Mouse (Mus musculus) midbrain, embryonic 14.5 days (tissue): ENCODE measurements at regions not wholly inside any gene's neighbourhood (a gene's known extent, or its start where the extent isn't known, plus 50 kb on each side); places are given as distances from the start of the nearest gene placed in this dataset.

Experiments
- ATAC-seq: fragments of 200-750 bp; cut with Nextera tagmentation; 2 replicates; pipeline ENCODE4 v1.8.0; 2017; ENCODE audit warnings: moderate number of reproducible peaks, moderate library complexity; ENCODE audit not compliant: low FRiP score, low TSS enrichment
- DNase-seq: peaks from one replicate; pipeline ENCODE4 v3.0.0-alpha.2; 2015
- H3K27ac ChIP-seq: fragments of 300-500 bp; sonication (generic); replicated peaks from 2 replicates; pipeline ENCODE4 v1.5.1; 2014; ENCODE audit warnings: mild to moderate bottlenecking, low read depth, low read length, moderate library complexity
- H3K27me3 ChIP-seq: fragments of 300-500 bp; sonication (generic); 2 replicates; pipeline ENCODE4 v1.6.1; 2014; ENCODE audit warnings: low read length, control low read depth, mixed read lengths; ENCODE audit not compliant: control insufficient read depth, insufficient read depth
- H3K36me3 ChIP-seq: fragments of 300-500 bp; sonication (generic); 2 replicates; pipeline ENCODE4 v1.6.1; 2014; ENCODE audit warnings: low read length, control low read depth; ENCODE audit not compliant: control insufficient read depth, insufficient read depth
- H3K4me1 ChIP-seq: fragments of 300-500 bp; sonication (generic); 2 replicates; pipeline ENCODE4 v1.6.1; 2014; ENCODE audit warnings: mild to moderate bottlenecking, antibody characterized with exemption, low read length, control low read depth; ENCODE audit not compliant: control insufficient read depth, insufficient read depth
- H3K4me2 ChIP-seq: fragments of 300-500 bp; sonication (generic); 2 replicates; pipeline ENCODE4 v1.6.1; 2014; ENCODE audit warnings: mild to moderate bottlenecking, low read length, moderate library complexity
- H3K4me3 ChIP-seq: fragments of 300-500 bp; sonication (generic); replicated peaks from 2 replicates; pipeline ENCODE4 v1.5.1; 2014; ENCODE audit warnings: low read depth, low read length
- H3K9ac ChIP-seq: fragments of 300-500 bp; sonication (generic); replicated peaks from 2 replicates; pipeline ENCODE4 v1.6.1; 2014; ENCODE audit warnings: mild to moderate bottlenecking, low read length, moderate library complexity
- H3K9me3 ChIP-seq: fragments of 300-500 bp; sonication (generic); 2 replicates; pipeline ENCODE4 v1.6.1; 2016; ENCODE audit warnings: low read length, control low read depth, mixed read lengths; ENCODE audit not compliant: control insufficient read depth
- WGBS: fragments of 180-500 bp; shearing (Covaris S2); extraction: QIAGEN DNeasy Blood & Tissue Kit; methylation state at CpG from one replicate; pipeline ENCODE4 v1.1.7; 2014; 5-methylcytosine and 5-hydroxymethylcytosine counted together

DNA sequence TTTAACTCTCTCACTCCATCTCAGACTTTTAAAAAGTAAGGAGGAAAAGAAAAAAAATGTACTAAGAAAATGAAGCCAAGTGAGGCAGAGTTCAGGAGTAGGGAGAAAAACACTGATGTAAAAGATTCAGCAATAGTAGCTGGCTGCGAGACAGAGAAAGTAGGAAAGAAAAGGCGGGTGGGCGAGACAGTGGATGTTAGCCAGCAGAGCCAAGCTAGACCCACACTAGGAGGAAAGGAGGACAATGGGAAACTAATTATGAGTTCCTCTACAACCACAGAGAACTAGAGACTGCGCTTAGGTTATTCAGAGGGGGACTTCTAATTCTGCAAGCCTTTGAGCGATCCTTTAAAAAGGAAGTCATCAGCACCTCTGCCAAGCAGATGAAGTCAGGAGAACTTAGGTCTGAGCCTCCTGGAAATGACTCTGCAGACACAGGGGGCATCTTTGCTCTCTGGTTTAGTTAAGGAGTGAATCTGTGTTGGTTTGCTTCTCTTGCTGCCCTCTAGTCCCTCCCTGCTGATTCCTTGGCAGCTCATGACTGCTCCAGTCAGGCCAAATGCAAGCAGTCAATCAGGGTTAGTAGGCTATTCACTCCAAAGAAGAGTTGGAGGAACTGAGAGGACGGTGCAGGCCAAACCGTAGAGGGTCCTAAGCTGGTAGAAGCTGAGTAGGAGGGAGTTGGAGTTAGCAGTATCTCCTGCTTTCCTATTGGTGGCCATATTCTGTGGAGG is 50.4 kb upstream of the Cyp1b1 start:
- ATAC-seq = no peak
- DNase-seq = no peak
- H3K4me2 ChIP-seq = no peak overlapping the region
- no peaks in the 10 kb centered on the region for H3K27me3 ChIP-seq
- no peak overlapping the region for H3K4me3 ChIP-seq
- no peaks in the 10 kb centered on the region for H3K36me3 ChIP-seq
- no peak overlapping the region for H3K27ac ChIP-seq
- H3K9ac ChIP-seq = no peak overlapping the region
- 87% methylated on average over 7 of the region's 7 CpGs for WGBS
- no peaks in the 10 kb centered on the region for H3K4me1 ChIP-seq
- no peaks in the 10 kb centered on the region for H3K9me3 ChIP-seq
